Mouse (Mus musculus) myocyte (in vitro differentiated cells): Measurements from ENCODE around the gene Bcl10.

Experiments used
- E2F4 ChIP-seq: IDR thresholded peaks from one replicate; pipeline ENCODE4 v1.6.1; 2011; ENCODE audit warnings: mild to moderate bottlenecking, control low read depth, moderate library complexity; ENCODE audit not compliant: insufficient read depth
- MAX ChIP-seq: IDR thresholded peaks from one replicate; pipeline ENCODE4 v1.6.1; 2011; ENCODE audit warnings: low read depth, mild to moderate bottlenecking, control low read depth
- MYOD1 ChIP-seq, 3 experiments: IDR thresholded peaks; one replicate each; pipeline ENCODE4 v1.6.1; 2011; ENCODE audit warnings: control low read depth in 2 of 3, low read depth in 2 of 3, mild to moderate bottlenecking in 2 of 3, moderate library complexity in 1 of 3; ENCODE audit not compliant: insufficient read length in 2 of 3, control insufficient read depth in 1 of 3
- POLR2A ChIP-seq: IDR thresholded peaks from one replicate; pipeline ENCODE4 v1.6.1; 2011; ENCODE audit warnings: low read depth, mild to moderate bottlenecking, control low read depth, moderate library complexity; ENCODE audit not compliant: insufficient read length
- POLR2AphosphoS2 ChIP-seq: IDR thresholded peaks from one replicate; pipeline ENCODE4 v1.6.1; 2011; ENCODE audit warnings: low read depth, control low read depth; ENCODE audit not compliant: insufficient read length
- TCF3 ChIP-seq: IDR thresholded peaks from one replicate; pipeline ENCODE4 v1.6.1; 2011; ENCODE audit warnings: low read depth, control low read depth; ENCODE audit not compliant: insufficient read length

DNA sequence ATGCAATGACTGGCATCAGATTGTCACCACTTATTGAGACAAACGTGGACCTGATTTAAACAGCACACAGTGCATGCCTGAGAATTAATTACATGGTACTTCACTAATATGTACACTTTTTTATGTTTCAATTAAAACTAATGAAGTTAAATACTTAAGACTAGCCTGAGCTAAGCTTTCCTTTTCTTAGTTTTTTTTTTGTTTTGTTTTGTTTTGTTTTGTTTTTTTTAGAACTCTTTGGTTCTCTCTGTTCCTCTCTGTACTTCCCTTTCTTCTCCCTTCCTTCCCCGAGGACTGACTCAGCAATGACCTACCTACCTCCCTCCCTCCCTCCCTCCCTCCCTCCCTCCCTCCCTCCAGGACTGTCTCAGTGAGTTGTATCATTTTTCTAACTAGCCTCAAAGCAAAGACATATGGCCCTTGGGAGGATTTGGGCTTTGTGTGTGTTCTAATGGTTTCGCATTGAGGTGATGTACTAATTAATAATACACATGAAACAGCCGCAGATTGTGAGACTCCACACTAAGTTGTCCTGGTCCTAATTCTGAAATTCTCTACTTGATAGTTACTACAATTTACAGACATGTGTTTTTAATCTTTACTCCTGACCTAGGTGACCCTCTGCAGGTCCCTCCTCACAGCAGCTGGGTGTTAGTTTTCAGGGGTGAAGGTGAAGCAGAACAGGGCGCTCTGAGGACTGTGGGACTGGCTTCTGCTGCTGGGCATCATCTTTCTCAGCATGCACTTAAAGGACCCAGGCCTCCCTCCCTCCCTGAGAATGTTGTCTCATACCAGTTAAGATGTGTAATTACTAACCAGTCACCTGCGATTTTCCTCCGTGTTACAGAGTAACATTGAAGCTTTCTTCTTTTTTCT, 7.2 kb downstream of the Bcl10 start:
- no peak for TF ChIP-seq POLR2A
- no peak for TF ChIP-seq E2F4
- no peak for TF ChIP-seq TCF3
- TF ChIP-seq POLR2AphosphoS2 = no peak
- no peak for TF ChIP-seq MYOD1 (IDR thresholded peaks at IDR 0.05; ENCODE audit: control insufficient read depth in 1 of 3, insufficient read length in 2 of 3, low read depth in 2 of 3)
- TF ChIP-seq MAX = no peak
